ENCODE assay signal across 25 mouse cellular contexts in genomic region chr13:108267841-108268634, GRCm38 (mm10). TPM values are rescaled to one million over a fixed set of nuclear protein-coding genes. Genes with fewer than 3 reads are reported as not detected.
DNase-seq lines count a peak whose midpoint lies in the region; ATAC-seq and TF ChIP-seq lines count a peak whose summit lies in the region.
"Had no signal": no experiment of that assay in that cellular context is flagged by ENCODE, and none has a peak within 500 bp of the region (broad histone marks: within the 10 kb centered on the region; RNA-seq: fewer than 3 reads in every experiment).

No protein-coding gene starts in this region.

- H3K27ac ChIP-seq in liver, embryonic 15.5 days (replicated peaks) = no peak overlapping the region; the same call in 1 of the 2 replicates
- peak overlapping the region; percentile 21 for H3K27ac ChIP-seq in bone marrow macrophage, adult 2 months (ENCODE audit: insufficient read depth, low read depth, low read length)
- H3K27ac ChIP-seq: embryonic facial prominence, embryonic 15.5 days; forebrain, embryonic 15.5 days; heart, embryonic 13.5 days; hindbrain, embryonic 14.5 days; kidney, embryonic 15.5 days; liver, embryonic 13.5 days; midbrain, embryonic 10.5 days had no signal

- H3K9ac ChIP-seq in liver, embryonic 15.5 days = no peak overlapping the region
- H3K9ac ChIP-seq: embryonic facial prominence, embryonic 15.5 days; forebrain, embryonic 15.5 days; heart, embryonic 13.5 days; hindbrain, embryonic 14.5 days; kidney, embryonic 15.5 days; liver, embryonic 13.5 days had no signal

- H3K4me2 ChIP-seq in liver, embryonic 15.5 days = no peak overlapping the region
- H3K4me2 ChIP-seq: embryonic facial prominence, embryonic 15.5 days; forebrain, embryonic 15.5 days; heart, embryonic 13.5 days; hindbrain, embryonic 14.5 days; kidney, embryonic 15.5 days; liver, embryonic 13.5 days had no signal

- H3K36me3 ChIP-seq in liver, embryonic 15.5 days (replicated peaks) = no peaks in the 10 kb centered on the region
- H3K36me3 ChIP-seq: embryonic facial prominence, embryonic 15.5 days; forebrain, embryonic 15.5 days; heart, embryonic 13.5 days; kidney, embryonic 15.5 days; liver, embryonic 13.5 days; midbrain, embryonic 10.5 days had no signal

- no peak for DNase-seq in liver
- no peak for DNase-seq in ovary, adult 18-20 months (ENCODE audit: low spot score)
- no peak for DNase-seq in ovary, postnatal 36 days (ENCODE audit: low spot score)
- no peak for DNase-seq in heart, adult 8-10 months (ENCODE audit: low spot score)
- DNase-seq: adrenal gland, postnatal 10 days; cerebellum, adult 8-10 months; cerebellum, postnatal 36 days; gastrocnemius, postnatal 10 days; heart, adult 18-20 months; heart, postnatal 14 days; kidney, adult 11 months; kidney, postnatal 4 days; liver, embryonic 13.5 days; lung, postnatal 4 days had no signal

- H3K9me3 ChIP-seq in liver, embryonic 15.5 days (replicated peaks) = no peaks in the 10 kb centered on the region
- H3K9me3 ChIP-seq: embryonic facial prominence, embryonic 15.5 days; forebrain, embryonic 15.5 days; heart, embryonic 13.5 days; kidney, embryonic 15.5 days; liver, embryonic 13.5 days; midbrain, embryonic 10.5 days had no signal

- no peak overlapping the region for H3K4me3 ChIP-seq in liver, embryonic 15.5 days (replicated peaks)
- H3K4me3 ChIP-seq in bone marrow macrophage, adult 2 months (ENCODE audit: insufficient read depth, low read length) = no peak overlapping the region
- H3K4me3 ChIP-seq: embryonic facial prominence, embryonic 15.5 days; forebrain, embryonic 15.5 days; heart, embryonic 13.5 days; kidney, embryonic 15.5 days; liver, embryonic 13.5 days; midbrain, embryonic 10.5 days had no signal

- TF ChIP-seq CTCF in bone marrow macrophage, adult 2 months (IDR thresholded peaks at IDR 0.05; ENCODE audit: low read depth, low read length) = no peak

- TF ChIP-seq POLR2A in bone marrow macrophage, adult 2 months (IDR thresholded peaks at IDR 0.05; ENCODE audit: borderline replicate concordance, low read depth, low read length) = no peak

- WGBS in liver, embryonic 15.5 days (ENCODE audit: insufficient replicate concordance) = 34% methylated on average over 9 of the region's 9 CpGs

- ATAC-seq in liver, embryonic 15.5 days (ENCODE audit: insufficient read depth) = peak; percentile 42; the same call in 1 of the 2 replicates
- ATAC-seq in megakaryocyte, adult 5-6 weeks (ENCODE audit: poor library complexity, severe bottlenecking) = peak; percentile 92
- ATAC-seq: activated CD4-positive, CD25-positive, alpha-beta regulatory T cell, adult 4 months; forebrain, embryonic 15.5 days; midbrain, embryonic 16.5 days had no signal

- no peaks in the 10 kb centered on the region for H3K4me1 ChIP-seq in liver, embryonic 15.5 days (replicated peaks)
- H3K4me1 ChIP-seq in bone marrow macrophage, adult 2 months (ENCODE audit: control insufficient read depth, insufficient read depth, low read length) = peaks cover 8% of the 10 kb centered on the region
- H3K4me1 ChIP-seq: embryonic facial prominence, embryonic 15.5 days; forebrain, embryonic 15.5 days had no signal

- H3K27me3 ChIP-seq in liver, embryonic 15.5 days = no peaks in the 10 kb centered on the region
- H3K27me3 ChIP-seq: embryonic facial prominence, embryonic 15.5 days; forebrain, embryonic 15.5 days; kidney, embryonic 15.5 days; liver, embryonic 13.5 days had no signal

RNA-seq across cellular contexts. Expression of gene Depdc1b, which starts 48.1 kb away (rescaled TPM):
- polyA plus RNA-seq in liver, embryonic 15.5 days (2015; fragmentation: Nextera tagmentation; extraction: Ambion mirVana) = 13.3 and 13.7 TPM in 2 replicates
- 4.8 and 5.9 TPM in 2 replicates for polyA plus RNA-seq in bone marrow macrophage, adult 2 months (2012; ENCODE audit: insufficient read depth, insufficient read length, missing spikeins)
- 38.3 and 42.7 TPM in 2 replicates for total RNA-seq in megakaryocyte, adult 5-6 weeks (2015)
- total RNA-seq in megakaryocyte, adult 5-6 weeks (2017) = 29.6 and 34.7 TPM in 2 replicates
- under 1 TPM in 3 of 4 experiments, not detected in 1; 0.16 to 0.56 (median 0.43) TPM for total RNA-seq in heart, adult 8-10 months (2022)

RNA-seq across cellular contexts. Expression of gene Elovl7, which starts 53.8 kb away (rescaled TPM):
- 2.0 and 2.1 TPM in 2 replicates for polyA plus RNA-seq in liver, embryonic 15.5 days (2015; fragmentation: Nextera tagmentation; extraction: Ambion mirVana)
- polyA plus RNA-seq in bone marrow macrophage, adult 2 months (2012; ENCODE audit: insufficient read depth, insufficient read length, missing spikeins) = 0.27 TPM in 1 of 2 replicates, not detected in the other
- total RNA-seq in megakaryocyte, adult 5-6 weeks (2015) = 6.9 and 9.3 TPM in 2 replicates
- 3.9 and 4.4 TPM in 2 replicates for total RNA-seq in megakaryocyte, adult 5-6 weeks (2017)
- total RNA-seq in heart, adult 8-10 months (2022) = under 1 TPM; 0.14 to 0.34 (median 0.22) TPM

Comparison
In these comparisons a context has a peak if more than half of its experiments do, and no peak if none do; other contexts are left out.
1. RNA of gene Depdc1b, which starts 48.1 kb away (total RNA-seq): 29.6 to 42.7 TPM in megakaryocyte, adult 5-6 weeks; 0.16 to 0.56 TPM in heart, adult 8-10 months; every median in the first group is over 10 times any median in the second.